16 mouse cellular contexts compared by ENCODE assay signal in the genomic region with DNA sequence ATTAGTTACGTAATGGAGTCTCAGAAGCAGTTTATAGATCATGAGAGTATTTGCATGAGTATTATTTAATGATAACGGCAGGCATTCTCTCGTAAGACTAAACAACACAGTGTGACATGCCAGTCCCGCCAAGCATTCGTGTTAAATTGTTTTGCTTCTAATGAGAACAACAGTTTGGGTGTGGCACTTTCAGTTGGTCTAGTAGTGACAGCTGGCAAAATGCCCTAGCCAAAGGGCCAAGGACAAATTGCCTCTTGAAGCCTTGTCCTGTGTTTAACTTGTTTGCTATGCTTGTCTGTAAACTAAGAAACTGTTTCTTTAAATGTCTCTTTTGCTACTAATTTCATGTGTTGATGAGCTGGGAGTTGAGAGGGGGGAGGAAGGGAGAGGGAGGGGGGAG. TPM values are rescaled to one million over a fixed set of nuclear protein-coding genes. Genes with fewer than 3 reads are reported as not detected.
A peak's percentile ranks its signal among the peaks of the same experiment; 100 is the strongest.
DNase-seq lines count a peak whose midpoint lies in the region; ATAC-seq and TF ChIP-seq lines count a peak whose summit lies in the region.
"Had no signal": no experiment of that assay in that cellular context is flagged by ENCODE, and none has a peak within 500 bp of the region (broad histone marks: within the 10 kb centered on the region; RNA-seq: fewer than 3 reads in every experiment).

No protein-coding gene starts in this region.

- TF ChIP-seq CTCF in lung, embryonic 14.5 days (IDR thresholded peaks at IDR 0.05; ENCODE audit: low read depth) = no peak

- H3K4me2 ChIP-seq in lung, embryonic 14.5 days = no peak overlapping the region
- H3K4me2 ChIP-seq: forebrain, embryonic 13.5 days; heart, embryonic 11.5 days; hindbrain, embryonic 15.5 days; midbrain, embryonic 13.5 days had no signal

- no peak overlapping the region for H3K4me3 ChIP-seq in heart, embryonic 10.5 days
- H3K4me3 ChIP-seq in lung, embryonic 14.5 days (ENCODE audit: low read depth, low read length) = no peak overlapping the region
- H3K4me3 ChIP-seq: forebrain, embryonic 13.5 days; hindbrain, embryonic 15.5 days; midbrain, embryonic 13.5 days had no signal

- no peak overlapping the region for H3K9ac ChIP-seq in lung, embryonic 14.5 days
- H3K9ac ChIP-seq: forebrain, embryonic 13.5 days; hindbrain, embryonic 15.5 days; midbrain, embryonic 13.5 days had no signal

- intact Hi-C loops in heart, postnatal 14 days (cut with DNase I) = loop anchor here (10.0 kb wide), 3 partner anchors 197 to 507 kb away; no protein-coding TSS in a partner anchor

- H3K9me3 ChIP-seq in heart, embryonic 10.5 days = no peaks in the 10 kb centered on the region
- no peaks in the 10 kb centered on the region for H3K9me3 ChIP-seq in lung, embryonic 14.5 days (ENCODE audit: low read depth, low read length)
- H3K9me3 ChIP-seq: forebrain, embryonic 13.5 days; hindbrain, embryonic 15.5 days; midbrain, embryonic 13.5 days had no signal

- no peak for ATAC-seq in lung, embryonic 14.5 days (ENCODE audit: insufficient read depth)
- ATAC-seq: forebrain, embryonic 13.5 days; midbrain, embryonic 13.5 days had no signal

- DNase-seq in heart, postnatal 14 days = peak; percentile 8 to 30
- no peak for DNase-seq in heart, embryonic 10.5 days (ENCODE audit: low spot score)
- DNase-seq in lung, embryonic 14.5 days = peak; percentile 39
- DNase-seq in lung, adult 18-20 months = no peak
- DNase-seq in adrenal gland, postnatal 36 days = peak; percentile 44 to 51
- DNase-seq in lung, postnatal 36 days = peak; percentile 7
- no peak for DNase-seq in retina, postnatal 1 day
- DNase-seq: cerebellum, adult 9-10 months; kidney, adult 8-10 months; right cerebral cortex, postnatal 14 days had no signal

- H3K36me3 ChIP-seq in heart, embryonic 10.5 days = no peaks in the 10 kb centered on the region
- no peaks in the 10 kb centered on the region for H3K36me3 ChIP-seq in lung, embryonic 14.5 days (ENCODE audit: insufficient read depth)
- H3K36me3 ChIP-seq: hindbrain, embryonic 15.5 days; midbrain, embryonic 13.5 days had no signal

- H3K27me3 ChIP-seq in heart, embryonic 10.5 days (ENCODE audit: insufficient read depth, poor library complexity, severe bottlenecking) = no peaks in the 10 kb centered on the region
- H3K27me3 ChIP-seq in lung, embryonic 14.5 days (ENCODE audit: insufficient read depth, low read length) = no peaks in the 10 kb centered on the region
- H3K27me3 ChIP-seq: forebrain, embryonic 13.5 days; hindbrain, embryonic 15.5 days; midbrain, embryonic 13.5 days had no signal

- H3K4me1 ChIP-seq in heart, embryonic 10.5 days = no peaks in the 10 kb centered on the region
- no peaks in the 10 kb centered on the region for H3K4me1 ChIP-seq in lung, embryonic 14.5 days (ENCODE audit: insufficient read depth)
- H3K4me1 ChIP-seq: forebrain, embryonic 13.5 days; hindbrain, embryonic 15.5 days had no signal

- no peak overlapping the region for H3K27ac ChIP-seq in heart, embryonic 10.5 days
- H3K27ac ChIP-seq in lung, embryonic 14.5 days (ENCODE audit: low read depth) = no peak overlapping the region
- H3K27ac ChIP-seq: forebrain, embryonic 13.5 days; hindbrain, embryonic 15.5 days; midbrain, embryonic 13.5 days; stomach, postnatal 0 days had no signal

- WGBS in heart, embryonic 10.5 days = 86% methylated on average over 5 of the region's 5 CpGs
- 66% methylated on average over 5 of the region's 5 CpGs for whole genome bisulfite sequencing in lung, embryonic 14.5 days

RNA-seq across cellular contexts. Expression of a gene that starts 56.3 kb away (rescaled TPM):
- under 1 TPM; 0.67 to 0.68 TPM for total RNA-seq in heart, postnatal 14 days (2021)
- 1.4 and 3.9 TPM in 2 replicates for polyA plus RNA-seq in heart, embryonic 10.5 days (2016; fragmentation: Nextera tagmentation; extraction: Ambion mirVana)
- polyA plus RNA-seq in lung, embryonic 14.5 days (2014; fragmentation: Nextera tagmentation; extraction: Ambion mirVana) = 15.8 and 17.0 TPM in 2 replicates
- total RNA-seq in adrenal gland, postnatal 36 days (2021) = 1 to 10 TPM; 2.7 to 9.2 TPM
- total RNA-seq: MEL had no signal

Comparison
In these comparisons a context has a peak if more than half of its experiments do, and no peak if none do; other contexts are left out.
1. DNase-seq: peak in heart, postnatal 14 days (2 of 2), lung, embryonic 14.5 days (single experiment), adrenal gland, postnatal 36 days (2 of 2) and lung, postnatal 36 days (single experiment); none in heart, embryonic 10.5 days (single experiment), lung, adult 18-20 months (0 of 2) and retina, postnatal 1 day (single experiment).